10 mouse cellular contexts compared by ENCODE assay signal in genomic region chr19:6464306-6465071, GRCm38 (mm10). TPM values are rescaled to one million over a fixed set of nuclear protein-coding genes. Genes with fewer than 3 reads are reported as not detected.
DNase-seq lines count a peak whose midpoint lies in the region; ATAC-seq and TF ChIP-seq lines count a peak whose summit lies in the region.
"Had no signal": no experiment of that assay in that cellular context is flagged by ENCODE, and none has a peak within 500 bp of the region (broad histone marks: within the 10 kb centered on the region; RNA-seq: fewer than 3 reads in every experiment).

No protein-coding gene starts in this region.

- no peak overlapping the region for H3K9ac ChIP-seq in intestine, postnatal 0 days (ENCODE audit: low read depth, low read length)
- H3K9ac ChIP-seq in intestine, embryonic 16.5 days (ENCODE audit: low read depth, low read length), result no peak overlapping the region
- H3K9ac ChIP-seq in neural tube, embryonic 13.5 days, result no peak overlapping the region; the same call in 1 of the 2 replicates

- no peak overlapping the region for H3K27ac ChIP-seq in intestine, postnatal 0 days (ENCODE audit: low read depth, low read length)
- H3K27ac ChIP-seq in intestine, embryonic 16.5 days (ENCODE audit: low read length), result no peak overlapping the region
- H3K27ac ChIP-seq in layer of hippocampus, adult 2 months, result peak overlapping the region; percentile 62; the same call in 1 of the 2 replicates
- peak overlapping the region; percentile 66 for H3K27ac ChIP-seq in neural tube, embryonic 13.5 days (replicated peaks)

- no peaks in the 10 kb centered on the region for H3K36me3 ChIP-seq in intestine, postnatal 0 days (ENCODE audit: control insufficient read depth, insufficient read depth)
- no peaks in the 10 kb centered on the region for H3K36me3 ChIP-seq in intestine, embryonic 16.5 days (ENCODE audit: control insufficient read depth, insufficient read depth, low read length)
- H3K36me3 ChIP-seq in neural tube, embryonic 13.5 days, result peaks cover 7% of the 10 kb centered on the region

- TF ChIP-seq CTCF in intestine, postnatal 0 days (IDR thresholded peaks at IDR 0.05; ENCODE audit: low read depth), result 0 out of 2 replicates have a peak, but pooled peaks have one; percentile 19
- TF ChIP-seq CTCF in layer of hippocampus, adult 2 months (conservative IDR thresholded peaks at IDR 0.05), result peak; percentile 39

- H3K4me1 ChIP-seq in intestine, postnatal 0 days (replicated peaks; ENCODE audit: control insufficient read depth, insufficient read depth, low read length), result no peaks in the 10 kb centered on the region
- peaks cover 6% of the 10 kb centered on the region; the same call in 1 of the 2 replicates for H3K4me1 ChIP-seq in intestine, embryonic 16.5 days (ENCODE audit: control insufficient read depth, insufficient read depth, low read length)
- peaks cover 30% of the 10 kb centered on the region for H3K4me1 ChIP-seq in neural tube, embryonic 13.5 days (replicated peaks)

- no peak overlapping the region for H3K4me3 ChIP-seq in intestine, postnatal 0 days (ENCODE audit: low read depth, low read length)
- H3K4me3 ChIP-seq in intestine, embryonic 16.5 days (ENCODE audit: low read length), result no peak overlapping the region
- H3K4me3 ChIP-seq in layer of hippocampus, adult 2 months, result no peak overlapping the region
- no peak overlapping the region for H3K4me3 ChIP-seq in neural tube, embryonic 13.5 days

- WGBS in intestine, postnatal 0 days, result 58% methylated on average over 10 of the region's 10 CpGs
- 56% methylated on average over 10 of the region's 10 CpGs for WGBS in intestine, embryonic 16.5 days
- 49% methylated on average over 10 of the region's 10 CpGs for WGBS in neural tube, embryonic 13.5 days

- H3K9me3 ChIP-seq in intestine, postnatal 0 days (ENCODE audit: control insufficient read depth), result no peaks in the 10 kb centered on the region
- H3K9me3 ChIP-seq in intestine, embryonic 16.5 days (ENCODE audit: control insufficient read depth, low read length), result no peaks in the 10 kb centered on the region
- H3K9me3 ChIP-seq in neural tube, embryonic 13.5 days, result no peaks in the 10 kb centered on the region

- peak; percentile 44 for DNase-seq in cerebellum, adult 8-10 months
- peak; percentile 61 to 72 for DNase-seq in layer of hippocampus, adult 2 months (ENCODE audit: low spot score in 2 of 2)
- no peak for DNase-seq in adrenal gland, postnatal 36 days
- DNase-seq: kidney, adult 11 months had no signal

- H3K27me3 ChIP-seq in intestine, postnatal 0 days (replicated peaks; ENCODE audit: control insufficient read depth, insufficient read depth, low read length), result no peaks in the 10 kb centered on the region; the same call in 1 of the 2 replicates
- no peaks in the 10 kb centered on the region for H3K27me3 ChIP-seq in intestine, embryonic 16.5 days (replicated peaks; ENCODE audit: control insufficient read depth, insufficient read depth, low read length)
- no peaks in the 10 kb centered on the region for H3K27me3 ChIP-seq in neural tube, embryonic 13.5 days

- ATAC-seq in intestine, postnatal 0 days, result no peak
- no peak for ATAC-seq in intestine, embryonic 16.5 days
- ATAC-seq in neural tube, embryonic 13.5 days (ENCODE audit: low read depth), result peak; percentile 48; the same call in 1 of the 2 replicates
- no peak for ATAC-seq in granulocyte monocyte progenitor cell, adult 5-6 weeks (replicated peaks; ENCODE audit: poor library complexity, severe bottlenecking)
- ATAC-seq in erythroblast, adult 5-6 weeks (replicated peaks; ENCODE audit: low FRiP score, poor library complexity, severe bottlenecking), result no peak

- no peak overlapping the region for H3K4me2 ChIP-seq in intestine, postnatal 0 days (replicated peaks; ENCODE audit: low read depth)
- H3K4me2 ChIP-seq in intestine, embryonic 16.5 days (ENCODE audit: low read depth, low read length), result no peak overlapping the region
- no peak overlapping the region for H3K4me2 ChIP-seq in neural tube, embryonic 13.5 days

RNA-seq across cellular contexts. Expression of gene Nrxn2, which starts 46.0 kb away (rescaled TPM):
- polyA plus RNA-seq in intestine, postnatal 0 days (2015; fragmentation: Nextera tagmentation; extraction: Ambion mirVana), result 1.2 and 1.4 TPM in 2 replicates
- polyA plus RNA-seq in intestine, embryonic 16.5 days (2015; fragmentation: Nextera tagmentation; extraction: Ambion mirVana), result 0.73 and 0.97 TPM in 2 replicates
- total RNA-seq in layer of hippocampus, adult 2 months (2021), result 100 to 1,000 TPM; 405 to 437 TPM
- polyA plus RNA-seq in neural tube, embryonic 13.5 days (2015; fragmentation: Nextera tagmentation; extraction: Ambion mirVana), result 24.0 and 28.9 TPM in 2 replicates
- total RNA-seq in adrenal gland, postnatal 36 days (2021), result 1 to 10 TPM; 9.2 TPM
- not detected in 2 replicates for total RNA-seq in granulocyte monocyte progenitor cell, adult 5-6 weeks (2014; fragmentation: Nextera tagmentation)
- not detected in 2 replicates for total RNA-seq in granulocyte monocyte progenitor cell, adult 5-6 weeks (2017)
- not detected in 2 replicates for total RNA-seq in erythroblast, adult 5-6 weeks (2015; ENCODE audit: low replicate concordance)
- total RNA-seq in erythroblast, adult 5-6 weeks (2017; ENCODE audit: low replicate concordance), result not detected in 2 replicates
- total RNA-seq: common myeloid progenitor, adult 5-6 weeks had no signal

Comparison
In these comparisons a context has a peak if more than half of its experiments do, and no peak if none do; other contexts are left out.
1. H3K27ac ChIP-seq: peak in layer of hippocampus, adult 2 months (single experiment) and neural tube, embryonic 13.5 days (single experiment); none in intestine, postnatal 0 days (single experiment) and intestine, embryonic 16.5 days (single experiment).
2. DNase-seq: peak in cerebellum, adult 8-10 months (single experiment) and layer of hippocampus, adult 2 months (2 of 2); none in adrenal gland, postnatal 36 days (0 of 2).
3. RNA of gene Nrxn2, which starts 46.0 kb away (total RNA-seq): 405 to 437 TPM in layer of hippocampus, adult 2 months; 9.2 TPM in adrenal gland, postnatal 36 days, not detected in granulocyte monocyte progenitor cell, adult 5-6 weeks and not detected in erythroblast, adult 5-6 weeks; every median in the first group is over 10 times any median in the second.